Mouse (Mus musculus): ENCODE data around the gene Trim17. TPM values are rescaled to one million over a fixed set of nuclear protein-coding genes. Genes with fewer than 3 reads are reported as not detected.
"Not testable (repeated sequence)": the region's sequence is repeated elsewhere in the genome, so short reads cannot be mapped to it uniquely, and the experiment has no call there.

The Trim17 gene
- total RNA-seq, 2 experiments from 2014 or later = not detected

DNA sequence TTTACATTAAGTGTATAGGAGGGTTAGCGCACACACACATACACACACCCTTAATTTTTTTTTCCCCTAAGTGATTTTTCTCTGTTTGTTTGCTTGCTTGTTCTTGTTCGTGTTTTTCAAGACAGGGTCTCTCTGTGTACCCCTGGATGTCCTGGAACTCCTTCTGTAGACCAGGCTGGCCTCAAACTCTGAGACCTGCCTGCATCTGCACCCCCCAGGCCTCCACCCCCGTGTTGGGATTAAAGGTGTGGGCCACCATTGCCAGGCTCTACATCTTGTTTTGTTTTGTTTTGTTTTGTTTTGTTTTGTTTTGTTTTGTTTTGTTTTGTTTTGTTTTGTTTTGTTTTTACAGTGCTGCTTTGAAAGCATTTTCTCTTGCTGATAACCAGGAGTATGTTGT, 7.2 kb upstream of the Trim17 start:
- ATAC-seq (replicated peaks; ENCODE audit: poor library complexity, severe bottlenecking) = no peak

- no peak for ATAC-seq (replicated peaks; ENCODE audit: poor library complexity, severe bottlenecking)
Measured at GRCm38 (mm10) chr11:58947798-58948528, 6.5 kb upstream of the Trim17 start.

DNA sequence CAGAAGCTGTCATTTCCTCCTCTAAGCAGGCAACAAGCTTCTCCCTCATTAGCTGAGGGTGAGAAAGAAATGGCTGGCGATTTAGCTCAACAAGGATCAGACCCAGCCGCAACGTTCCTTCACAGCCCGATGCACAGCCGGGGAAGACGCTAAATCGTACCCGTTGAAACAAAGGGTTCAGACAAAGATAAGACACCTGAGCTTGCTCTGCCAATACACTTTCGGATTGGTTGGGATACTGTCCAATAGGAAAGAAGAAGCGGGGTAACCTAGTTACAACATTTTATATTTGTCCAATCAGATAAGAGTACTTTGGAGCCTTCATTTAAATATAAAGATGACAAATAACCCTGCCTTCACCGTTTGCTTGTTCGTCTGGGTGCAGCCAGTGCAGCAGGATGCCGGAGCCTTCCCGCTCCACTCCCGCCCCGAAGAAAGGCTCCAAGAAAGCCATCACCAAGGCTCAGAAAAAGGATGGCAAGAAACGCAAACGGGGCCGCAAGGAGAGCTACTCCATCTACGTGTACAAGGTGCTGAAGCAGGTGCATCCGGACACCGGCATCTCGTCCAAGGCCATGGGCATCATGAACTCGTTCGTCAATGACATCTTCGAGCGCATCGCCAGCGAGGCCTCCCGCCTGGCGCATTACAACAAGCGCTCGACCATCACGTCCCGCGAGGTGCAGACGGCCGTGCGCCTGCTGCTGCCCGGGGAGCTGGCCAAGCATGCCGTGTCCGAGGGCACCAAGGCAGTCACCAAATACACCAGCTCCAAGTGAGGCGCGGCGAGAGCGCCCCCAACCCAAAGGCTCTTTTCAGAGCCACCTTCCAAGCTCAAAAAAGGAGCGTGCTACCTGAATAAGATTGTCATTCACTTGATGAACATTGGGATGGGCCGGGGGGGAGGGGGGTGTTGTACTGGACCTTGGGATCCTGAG, 5.7 kb upstream of the Trim17 start, which contains the start of gene Hist3h2ba:
Hist3h2ba (plus strand) TSS at position 379 of the 938 bp plus-strand sequence.
- ATAC-seq (replicated peaks; ENCODE audit: poor library complexity, severe bottlenecking) = peak; percentile 39

- ATAC-seq (replicated peaks; ENCODE audit: poor library complexity, severe bottlenecking) = no peak
Measured at GRCm38 (mm10) chr11:58949480-58950431, 4.7 kb upstream of the Trim17 start.

GRCm38 (mm10) chr11:58951210-58951609, 3.3 kb upstream of the Trim17 start:
- no peak for ATAC-seq (replicated peaks; ENCODE audit: poor library complexity, severe bottlenecking)

- ATAC-seq (replicated peaks; ENCODE audit: poor library complexity, severe bottlenecking) = peak; percentile 30
Measured at GRCm38 (mm10) chr11:58953351-58954169, 925 bp upstream of the Trim17 start.

DNA sequence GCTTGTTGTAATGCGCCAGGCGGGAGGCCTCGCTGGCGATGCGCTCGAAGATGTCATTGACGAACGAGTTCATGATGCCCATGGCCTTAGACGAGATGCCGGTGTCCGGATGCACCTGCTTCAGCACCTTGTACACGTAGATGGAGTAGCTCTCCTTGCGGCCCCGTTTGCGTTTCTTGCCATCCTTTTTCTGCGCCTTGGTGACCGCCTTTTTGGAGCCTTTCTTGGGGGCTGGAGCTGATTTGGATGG, 390 bp upstream of the Trim17 start:
- ATAC-seq (replicated peaks; ENCODE audit: poor library complexity, severe bottlenecking) = not testable (repeated sequence)

- peak; percentile 15 for ATAC-seq (replicated peaks; ENCODE audit: poor library complexity, severe bottlenecking)
Measured at GRCm38 (mm10) chr11:58955143-58955867, 820 bp downstream of the Trim17 start.

- ATAC-seq (replicated peaks; ENCODE audit: poor library complexity, severe bottlenecking) = no peak
Measured at GRCm38 (mm10) chr11:58955868-58956257, 1.4 kb downstream of the Trim17 start.

- ATAC-seq (replicated peaks; ENCODE audit: poor library complexity, severe bottlenecking) = no peak
Measured at GRCm38 (mm10) chr11:58957226-58957914, 2.9 kb downstream of the Trim17 start.

- no peak for ATAC-seq (replicated peaks; ENCODE audit: poor library complexity, severe bottlenecking)
Measured at GRCm38 (mm10) chr11:58958536-58958935, 4.1 kb downstream of the Trim17 start.

GRCm38 (mm10) chr11:58959186-58959825, 4.8 kb downstream of the Trim17 start:
- ATAC-seq (replicated peaks; ENCODE audit: poor library complexity, severe bottlenecking) = peak; percentile 36

DNA sequence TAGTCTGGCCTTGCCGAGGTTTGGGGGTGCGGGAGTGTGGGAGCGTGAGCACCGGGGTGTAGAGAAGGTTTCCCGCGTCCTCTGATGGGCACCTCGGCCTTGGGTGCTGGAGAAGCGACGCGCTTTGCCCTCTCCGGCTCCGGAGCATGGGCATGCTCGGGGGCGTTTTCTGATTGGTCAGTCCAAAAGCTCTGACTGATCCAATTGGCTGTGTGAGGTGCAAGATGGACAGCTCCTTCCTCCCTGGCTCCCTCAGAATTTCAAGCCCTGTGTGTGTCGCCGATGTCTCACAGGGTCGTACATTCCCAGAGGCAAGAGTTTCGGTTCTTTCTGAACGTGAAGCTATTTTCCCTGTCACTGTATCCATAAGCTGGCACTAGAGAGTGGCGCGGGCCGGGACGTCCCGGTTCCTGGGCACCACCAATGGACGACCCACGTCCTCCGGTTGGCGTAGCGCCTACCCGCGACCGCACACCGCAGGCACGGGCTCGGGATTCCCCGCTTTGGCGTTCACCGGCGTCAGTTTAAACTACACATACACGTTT, 5.5 kb downstream of the Trim17 start:
- peak; percentile 70 for ATAC-seq (replicated peaks; ENCODE audit: poor library complexity, severe bottlenecking)

GRCm38 (mm10) chr11:58961364-58962177, 7.1 kb downstream of the Trim17 start:
- no peak for ATAC-seq (replicated peaks; ENCODE audit: poor library complexity, severe bottlenecking)

DNA sequence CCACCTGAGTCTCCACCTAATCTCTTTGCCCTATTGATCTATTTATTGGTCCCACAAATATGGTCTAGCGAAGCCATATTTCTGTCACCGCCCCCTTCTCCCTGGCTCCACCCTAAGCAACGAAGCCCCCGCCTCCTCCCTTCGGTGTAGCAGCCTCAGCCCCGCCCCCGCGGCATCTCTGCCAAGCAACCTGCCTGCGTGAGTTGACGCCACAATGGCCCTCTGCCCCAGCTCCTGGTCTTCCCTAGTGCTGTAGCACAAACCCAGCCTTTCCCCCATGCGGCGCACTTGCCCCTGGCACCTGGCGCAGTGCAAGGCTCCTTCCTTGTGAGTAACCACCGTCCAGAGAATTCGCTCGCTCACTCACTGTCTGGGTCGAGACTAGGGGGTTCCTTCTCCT, 9.1 kb downstream of the Trim17 start:
- 0 out of 2 replicates have a peak, but pooled peaks have one; percentile 7 for ATAC-seq (replicated peaks; ENCODE audit: poor library complexity, severe bottlenecking)

- ATAC-seq (replicated peaks; ENCODE audit: poor library complexity, severe bottlenecking) = no peak
Measured at GRCm38 (mm10) chr11:58964216-58964615, 9.7 kb downstream of the Trim17 start.
